Mouse (Mus musculus) heart, postnatal 0 days (tissue): ENCODE measurements at regions not wholly inside any gene's neighbourhood (a gene's known extent, or its start where the extent isn't known, plus 50 kb on each side); places are given as distances from the start of the nearest gene placed in this dataset.

ENCODE experiments used
- ATAC-seq: fragments of 200-750 bp; cut with Nextera tagmentation; 2 replicates; pipeline ENCODE4 v1.8.0; 2017; ENCODE audit warnings: low read depth, moderate number of reproducible peaks, moderate library complexity; ENCODE audit not compliant: insufficient read depth
- DNase-seq: peaks from one replicate; pipeline ENCODE4 v3.0.0-alpha.2; 2016; ENCODE audit warnings: low spot score
- H3K27ac ChIP-seq: fragments of 300-500 bp; sonication (generic); 2 replicates; pipeline ENCODE4 v1.5.1; 2014; ENCODE audit warnings: low read depth, mild to moderate bottlenecking
- H3K27me3 ChIP-seq: fragments of 300-500 bp; sonication (generic); 2 replicates; pipeline ENCODE4 v1.6.1; 2014; ENCODE audit warnings: low read length, mixed read lengths; ENCODE audit not compliant: control insufficient read depth, insufficient read depth
- H3K36me3 ChIP-seq: fragments of 300-500 bp; sonication (generic); replicated peaks from 2 replicates; pipeline ENCODE4 v1.6.1; 2014; ENCODE audit warnings: low read length, mixed read lengths; ENCODE audit not compliant: control insufficient read depth, insufficient read depth
- H3K4me1 ChIP-seq: fragments of 300-500 bp; sonication (generic); 2 replicates; pipeline ENCODE4 v1.6.1; 2014; ENCODE audit warnings: antibody characterized with exemption; ENCODE audit not compliant: control insufficient read depth, insufficient read depth
- H3K4me2 ChIP-seq: fragments of 300-500 bp; sonication (generic); 2 replicates; pipeline ENCODE4 v1.6.1; 2014; ENCODE audit warnings: low read depth, mild to moderate bottlenecking, low read length, moderate library complexity
- H3K4me3 ChIP-seq: fragments of 300-500 bp; sonication (generic); 2 replicates; pipeline ENCODE4 v1.5.1; 2014; ENCODE audit warnings: low read depth, low read length
- H3K9ac ChIP-seq: fragments of 300-500 bp; sonication (generic); replicated peaks from 2 replicates; pipeline ENCODE4 v1.6.1; 2014; ENCODE audit warnings: low read depth, low read length, mixed read lengths
- H3K9me3 ChIP-seq: fragments of 300-500 bp; sonication (generic); replicated peaks from 2 replicates; pipeline ENCODE4 v1.6.1; 2016; ENCODE audit warnings: low read length; ENCODE audit not compliant: control insufficient read depth
- CTCF ChIP-seq: IDR thresholded peaks from 2 replicates; pipeline ENCODE4 v1.5.1; 2016; ENCODE audit warnings: antibody characterized with exemption, control low read depth, low read depth
- EP300 ChIP-seq: IDR thresholded peaks from 2 replicates; pipeline ENCODE4 v1.6.1; 2016; ENCODE audit warnings: antibody characterized with exemption, low read depth
- WGBS: fragments of 180-500 bp; shearing (Covaris S2); extraction: QIAGEN DNeasy Blood & Tissue Kit; methylation state at CpG from one replicate; pipeline ENCODE4 v1.1.7; 2014; 5-methylcytosine and 5-hydroxymethylcytosine counted together

DNA sequence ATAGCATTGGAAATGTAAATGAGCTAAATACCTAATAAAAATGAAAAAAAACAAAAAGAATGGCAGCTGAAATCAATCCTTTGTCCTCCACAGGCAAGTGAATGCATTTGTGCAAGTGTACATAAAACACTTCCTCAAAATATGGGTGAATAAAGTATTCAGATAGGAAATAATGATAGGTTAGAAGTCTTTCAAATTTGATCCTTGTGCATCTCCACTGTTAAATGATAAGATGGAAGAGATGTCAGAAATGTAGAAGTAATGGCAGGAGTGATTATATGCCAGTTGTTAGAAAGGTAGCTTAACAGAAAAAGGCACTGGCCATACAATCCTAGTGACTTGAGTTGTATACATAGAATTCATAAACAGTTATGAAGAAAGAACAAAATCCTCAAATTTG is 391.6 kb downstream of the Slco6d1 start:
- Histone ChIP-seq H3K9ac (no peak overlapping the region), H3K27ac (no peak overlapping the region), H3K4me1 (no peaks in the 10 kb centered on the region), H3K9me3 (no peaks in the 10 kb centered on the region), H3K36me3 (no peaks in the 10 kb centered on the region), H3K4me3 (no peak overlapping the region), H3K27me3 (no peaks in the 10 kb centered on the region), H3K4me2 (no peak overlapping the region)
- DNase-seq (no peak), ATAC-seq (no peak)
- TF ChIP-seq CTCF: no peak
- TF ChIP-seq EP300: no peak

DNA sequence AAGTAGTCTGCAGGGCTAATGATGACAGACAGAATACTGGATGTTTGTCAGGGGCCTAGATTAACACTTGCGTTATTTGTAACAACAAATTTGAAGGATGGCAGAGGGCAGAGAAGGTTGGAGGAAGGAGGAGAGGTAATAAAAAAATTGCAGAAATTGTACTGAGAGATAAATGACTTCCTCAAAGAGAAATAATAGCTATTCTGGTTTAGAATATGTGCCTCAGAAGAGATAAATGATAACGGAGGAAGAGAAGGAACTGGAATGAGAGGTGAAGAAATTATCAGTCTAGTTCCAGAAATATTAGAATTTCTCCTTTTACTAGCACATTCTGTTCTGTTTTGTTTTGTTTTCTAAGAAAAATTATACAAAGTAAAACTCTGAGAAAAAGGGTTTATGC is 393.1 kb downstream of the Slco6d1 start:
- 70% methylated on average over 2 of the region's 2 CpGs for WGBS
- H3K36me3 ChIP-seq: no peaks in the 10 kb centered on the region
- H3K9me3 ChIP-seq: no peaks in the 10 kb centered on the region
- H3K4me2 ChIP-seq: no peak overlapping the region
- no peak for DNase-seq
- H3K4me1 ChIP-seq: no peaks in the 10 kb centered on the region
- H3K4me3 ChIP-seq: no peak overlapping the region
- no peak overlapping the region for H3K27ac ChIP-seq
- H3K9ac ChIP-seq: no peak overlapping the region
- TF ChIP-seq EP300: no peak
- TF ChIP-seq CTCF: no peak
- H3K27me3 ChIP-seq: no peaks in the 10 kb centered on the region
- ATAC-seq: no peak

- TF ChIP-seq CTCF (no peak), EP300 (no peak)
- Histone ChIP-seq H3K4me2 (no peak overlapping the region), H3K36me3 (no peaks in the 10 kb centered on the region), H3K9ac (no peak overlapping the region), H3K9me3 (no peaks in the 10 kb centered on the region), H3K27ac (no peak overlapping the region), H3K27me3 (no peaks in the 10 kb centered on the region), H3K4me3 (no peak overlapping the region), H3K4me1 (no peaks in the 10 kb centered on the region)
- ATAC-seq (no peak), DNase-seq (no peak)
- WGBS: 61% methylated on average over 2 of the region's 2 CpGs
Observed at GRCm38 (mm10) chr1:98818076-98818475, 397.2 kb downstream of the Slco6d1 start.

GRCm38 (mm10) chr1:98860236-98860635 is 439.3 kb downstream of the Slco6d1 start:
- H3K27ac ChIP-seq: no peak overlapping the region
- no peak for ATAC-seq
- 81% methylated on average over 1 of the region's 1 CpGs for WGBS
- H3K36me3 ChIP-seq: no peaks in the 10 kb centered on the region
- H3K4me1 ChIP-seq: no peaks in the 10 kb centered on the region
- H3K9ac ChIP-seq: no peak overlapping the region
- no peak overlapping the region for H3K4me3 ChIP-seq
- no peaks in the 10 kb centered on the region for H3K9me3 ChIP-seq
- H3K4me2 ChIP-seq: no peak overlapping the region
- no peak for DNase-seq
- TF ChIP-seq EP300: no peak
- TF ChIP-seq CTCF: no peak
- H3K27me3 ChIP-seq: no peaks in the 10 kb centered on the region

DNA sequence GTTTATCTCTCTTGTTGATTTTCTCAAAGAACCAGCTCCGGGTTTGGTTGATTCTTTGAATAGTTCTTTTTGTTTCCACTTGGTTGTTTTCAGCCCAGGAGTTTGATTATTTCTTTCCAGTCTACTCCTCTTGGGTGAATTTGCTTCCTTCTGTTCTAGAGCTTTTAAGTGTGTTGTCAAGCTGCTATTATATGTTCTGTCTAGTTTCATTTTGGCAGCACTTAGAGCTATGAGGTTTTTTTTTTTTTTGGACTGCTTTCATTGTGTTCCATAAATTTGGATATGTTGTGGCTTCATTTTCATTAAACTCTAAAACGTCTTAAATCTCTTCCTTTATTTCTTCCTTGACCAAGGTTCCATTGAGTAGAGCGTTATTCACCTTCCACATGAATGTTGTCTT is 485.3 kb downstream of the Slco6d1 start:
- no peaks in the 10 kb centered on the region for H3K4me1 ChIP-seq
- DNase-seq (no peak), ATAC-seq (no peak)
- H3K9ac ChIP-seq: no peak overlapping the region
- no peak overlapping the region for H3K4me2 ChIP-seq
- WGBS: 59% methylated on average over 3 of the region's 3 CpGs
- no peak for TF ChIP-seq EP300
- no peaks in the 10 kb centered on the region for H3K27me3 ChIP-seq
- no peak overlapping the region for H3K4me3 ChIP-seq
- H3K9me3 ChIP-seq: no peaks in the 10 kb centered on the region
- H3K27ac ChIP-seq: no peak overlapping the region
- no peaks in the 10 kb centered on the region for H3K36me3 ChIP-seq

- ATAC-seq (no peak), DNase-seq (no peak)
- Histone ChIP-seq H3K4me2 (no peak overlapping the region), H3K4me3 (no peak overlapping the region), H3K27ac (no peak overlapping the region), H3K36me3 (no peaks in the 10 kb centered on the region), H3K9ac (no peak overlapping the region), H3K27me3 (no peaks in the 10 kb centered on the region), H3K9me3 (no peaks in the 10 kb centered on the region), H3K4me1 (no peaks in the 10 kb centered on the region)
- 69% methylated on average over 2 of the region's 2 CpGs for WGBS
- TF ChIP-seq CTCF (no peak), EP300 (no peak)
Observed at GRCm38 (mm10) chr1:98923043-98923442, 502.1 kb downstream of the Slco6d1 start.
